Mouse (Mus musculus): ENCODE data around the gene Ripk1.
A peak's percentile ranks its signal among the peaks of the same experiment; 100 is the strongest.
"Not testable (repeated sequence)": the region's sequence is repeated elsewhere in the genome, so short reads cannot be mapped to it uniquely, and the experiment has no call there.

Ripk1 gene

GRCm38 (mm10) chr13:34037172-34038055, 35.3 kb downstream of the Ripk1 start, which contains the start of gene Bphl:
Gene Bphl, plus strand, starts transcription at chr13:34037597.
- DNase-seq (ENCODE audit: low spot score in 2 of 2): peak; percentile 88 to 91

GRCm38 (mm10) chr13:34038056-34038432, 35.9 kb downstream of the Ripk1 start:
- no peak for DNase-seq (ENCODE audit: low spot score in 2 of 2)

- DNase-seq (ENCODE audit: low spot score in 2 of 2): no peak
Observed at GRCm38 (mm10) chr13:34038901-34039341, 36.8 kb downstream of the Ripk1 start.

- no peak for DNase-seq (ENCODE audit: low spot score in 2 of 2)
Observed at GRCm38 (mm10) chr13:34040091-34040490, 37.9 kb downstream of the Ripk1 start.

- DNase-seq (ENCODE audit: low spot score in 2 of 2): no peak
Observed at GRCm38 (mm10) chr13:34043716-34044393, 41.7 kb downstream of the Ripk1 start.

- DNase-seq (ENCODE audit: low spot score in 2 of 2): no peak
Observed at GRCm38 (mm10) chr13:34045511-34046249, 43.5 kb downstream of the Ripk1 start.

GRCm38 (mm10) chr13:34046421-34047012, 44.4 kb downstream of the Ripk1 start:
- peak; percentile 38 to 72 for DNase-seq (ENCODE audit: low spot score in 2 of 2)

GRCm38 (mm10) chr13:34047526-34047925, 45.4 kb downstream of the Ripk1 start:
- no peak for DNase-seq (ENCODE audit: low spot score in 2 of 2)

GRCm38 (mm10) chr13:34050479-34050878, 48.3 kb downstream of the Ripk1 start:
- DNase-seq (ENCODE audit: low spot score in 2 of 2): no peak

- no peak for DNase-seq (ENCODE audit: low spot score in 2 of 2)
Observed at GRCm38 (mm10) chr13:34051692-34052091, 49.5 kb downstream of the Ripk1 start.

GRCm38 (mm10) chr13:34053673-34054282, 51.6 kb downstream of the Ripk1 start:
- no peak for DNase-seq (ENCODE audit: low spot score in 2 of 2)

GRCm38 (mm10) chr13:34054391-34054790, 52.2 kb downstream of the Ripk1 start:
- DNase-seq (ENCODE audit: low spot score in 2 of 2): no peak

GRCm38 (mm10) chr13:34054983-34055382, 52.8 kb downstream of the Ripk1 start:
- no peak for DNase-seq (ENCODE audit: low spot score in 2 of 2)

- no peak for DNase-seq (ENCODE audit: low spot score in 2 of 2)
Observed at GRCm38 (mm10) chr13:34057252-34057651, 55.1 kb downstream of the Ripk1 start.

- no peak for DNase-seq (ENCODE audit: low spot score in 2 of 2)
Observed at GRCm38 (mm10) chr13:34060061-34060460, 57.9 kb downstream of the Ripk1 start.

- DNase-seq (ENCODE audit: low spot score in 2 of 2): no peak
Observed at GRCm38 (mm10) chr13:34062466-34062865, 60.3 kb downstream of the Ripk1 start.

GRCm38 (mm10) chr13:34066351-34066750, 64.2 kb downstream of the Ripk1 start:
- peak in 1 of 2 experiments; percentile 40 for DNase-seq (ENCODE audit: low spot score in 2 of 2)

- no peak for DNase-seq (ENCODE audit: low spot score in 2 of 2)
Observed at GRCm38 (mm10) chr13:34070296-34070695, 68.1 kb downstream of the Ripk1 start.

GRCm38 (mm10) chr13:34071836-34072235, 69.7 kb downstream of the Ripk1 start:
- DNase-seq (ENCODE audit: low spot score in 2 of 2): no peak

- DNase-seq (ENCODE audit: low spot score in 2 of 2): no peak
Observed at GRCm38 (mm10) chr13:34072847-34073246, 70.7 kb downstream of the Ripk1 start.

- not testable (repeated sequence) for DNase-seq (ENCODE audit: low spot score in 2 of 2)
Observed at GRCm38 (mm10) chr13:34074441-34074840, 72.3 kb downstream of the Ripk1 start.

Measured in urinary bladder, adult 18-20 months (tissue).